Mouse (Mus musculus) adrenal gland, adult 18-20 months (tissue): ENCODE results near the gene Samd4. TPM values are rescaled to one million over a fixed set of nuclear protein-coding genes. Genes with fewer than 3 reads are reported as not detected.

Experiments
- DNase-seq, 2 experiments: peaks; one replicate each; pipeline ENCODE4 v3.0.0; 2021 to 2022; ENCODE audit warnings: low spot score in 2 of 2
- total RNA-seq, 2 experiments: library from RNA; stranded (reverse); gene quantifications; 1 replicate in 1 of 2; 2 replicates in 1 of 2; pipeline ENCODE4 v1.2.3; 2021

Samd4 gene
- total RNA-seq, 2 experiments from 2014 or later: 18.5 to 22.4 TPM

DNA sequence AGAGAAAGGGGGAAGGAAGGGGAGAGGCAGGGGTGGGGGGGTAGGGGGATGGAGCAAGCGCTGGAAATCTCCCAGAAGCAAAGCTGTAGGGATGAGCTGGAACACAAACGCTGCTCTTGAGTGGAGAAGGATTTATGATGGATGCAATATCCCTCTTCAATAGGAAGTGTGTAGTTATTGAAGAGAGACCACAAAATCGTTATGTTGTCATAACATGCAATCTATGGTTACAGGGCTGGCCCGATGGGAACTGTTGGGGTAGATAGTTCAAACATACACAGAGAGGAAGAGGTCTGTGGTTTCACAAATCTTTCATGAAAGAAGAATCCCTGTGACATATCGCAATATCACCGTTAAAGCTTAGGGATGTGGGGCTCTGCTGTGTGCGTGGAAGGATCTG, 112.0 kb downstream of the Samd4 start:
- DNase-seq: no peak

- peak in 1 of 2 experiments; percentile 21 for DNase-seq
Observed at GRCm38 (mm10) chr14:46999321-47000025, 116.8 kb downstream of the Samd4 start.

- DNase-seq: no peak
Observed at GRCm38 (mm10) chr14:47000096-47000736, 117.6 kb downstream of the Samd4 start.

DNA sequence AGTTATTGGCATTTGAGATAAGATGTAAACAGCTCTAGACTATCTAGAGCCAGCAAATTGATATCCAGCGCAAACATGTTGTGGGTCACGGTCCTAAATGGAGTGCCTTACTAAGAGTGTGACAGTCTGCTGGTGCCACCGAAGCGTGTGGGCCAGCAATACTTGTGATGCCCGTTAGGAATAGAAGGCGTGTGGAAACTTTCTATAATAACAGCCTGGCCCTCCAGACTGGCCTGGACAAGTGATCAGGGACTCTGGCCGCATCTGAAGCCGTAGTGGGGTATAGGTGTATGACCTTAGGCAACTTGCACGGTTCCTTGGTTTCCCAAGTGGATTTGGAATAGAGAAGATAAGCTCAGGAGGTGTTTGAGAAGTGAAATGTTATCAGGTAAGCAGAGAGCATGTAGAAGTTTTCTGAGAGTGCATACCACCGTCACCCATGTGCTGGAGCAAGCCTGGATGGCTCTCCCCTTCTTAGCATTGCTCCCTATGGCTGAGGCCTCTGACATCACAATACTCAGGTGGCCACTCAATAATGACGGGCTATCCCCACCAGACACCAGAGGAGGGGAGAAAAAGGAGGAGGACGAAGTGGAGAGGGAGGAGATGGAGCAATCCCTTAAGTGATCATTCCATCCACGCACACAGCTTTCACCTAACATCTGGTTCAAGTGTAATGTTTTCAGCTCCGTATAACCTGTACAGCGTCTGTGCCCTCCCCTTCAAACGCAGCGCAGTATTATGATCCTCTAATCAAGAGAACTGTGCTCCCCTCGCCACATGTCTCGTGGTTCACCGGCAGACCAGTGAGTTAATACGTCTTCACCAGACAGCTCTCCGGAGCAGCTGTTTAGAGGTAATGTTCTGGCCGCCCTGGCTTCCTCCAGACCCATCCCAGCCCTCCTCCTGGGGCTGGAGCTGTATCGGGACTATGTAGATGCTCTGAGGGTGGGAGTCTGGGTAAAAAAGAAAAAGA, 118.4 kb downstream of the Samd4 start:
- no peak for DNase-seq

DNA sequence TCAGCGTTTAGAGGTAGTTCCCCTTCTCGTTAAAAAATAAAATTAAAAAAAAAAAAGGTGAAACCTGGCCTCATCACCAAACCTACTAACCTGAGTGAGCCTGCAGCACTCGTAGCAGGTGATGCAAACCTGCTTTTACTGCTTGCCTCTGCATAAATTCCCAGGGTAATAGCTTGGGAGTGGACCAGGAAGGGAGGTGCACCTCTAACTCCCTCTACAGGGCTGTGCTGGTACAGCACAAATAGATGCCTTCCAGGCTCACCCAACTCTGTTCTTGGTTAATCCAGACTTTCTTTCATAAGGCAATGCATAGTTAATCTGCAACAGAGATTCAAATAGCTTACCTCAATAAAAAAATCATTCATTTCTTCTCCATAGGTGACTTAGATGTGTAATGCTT, 121.5 kb downstream of the Samd4 start:
- DNase-seq: peak; percentile 53 to 55

DNA sequence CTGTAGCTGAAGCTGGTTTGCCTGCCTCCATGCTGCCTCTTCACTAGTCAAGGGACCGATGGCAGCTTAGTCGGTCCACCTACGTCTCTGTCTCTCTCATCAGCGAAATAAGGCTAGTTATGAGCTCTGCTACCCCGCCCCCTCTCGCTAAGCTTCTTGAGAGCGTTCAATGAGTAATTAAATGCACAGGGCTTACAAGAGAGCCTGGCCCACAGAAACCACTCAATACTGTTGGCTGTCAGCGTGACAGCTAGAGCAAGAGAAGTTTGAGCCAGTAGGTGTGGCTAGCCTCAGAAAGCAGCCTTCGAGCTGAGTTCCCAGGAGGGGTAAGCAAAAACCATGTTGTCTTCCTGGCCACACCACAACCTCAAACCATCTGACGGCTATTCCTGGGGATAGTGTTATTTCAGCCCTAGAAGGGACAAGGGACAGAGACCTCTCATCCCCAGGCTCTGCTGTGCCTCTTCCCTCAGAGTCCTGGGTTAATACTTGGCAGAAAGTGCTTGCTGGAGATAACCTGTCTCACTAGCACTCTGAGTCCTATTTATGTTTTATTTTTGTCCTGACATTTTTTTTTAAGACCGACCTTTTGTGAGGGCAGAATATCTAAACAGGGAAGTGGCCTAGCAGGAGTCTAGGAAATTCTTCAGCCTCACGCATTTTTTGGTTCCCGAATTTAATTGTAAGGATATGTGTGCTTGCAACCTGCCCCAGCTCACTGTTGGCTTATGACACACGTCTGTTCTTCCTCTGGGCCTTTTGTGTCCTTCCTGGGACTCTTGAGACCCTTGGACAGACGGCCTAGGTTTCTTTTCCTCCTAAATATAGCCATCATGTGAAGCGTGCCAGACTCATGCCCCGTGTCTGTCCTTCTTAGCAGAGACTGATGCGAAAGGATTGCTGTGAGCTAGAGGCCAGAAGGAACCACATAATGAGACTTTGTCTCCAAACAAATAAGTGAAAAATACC, 128.8 kb downstream of the Samd4 start:
- DNase-seq: no peak

- DNase-seq: no peak
Observed at GRCm38 (mm10) chr14:47015618-47016017, 133.0 kb downstream of the Samd4 start.

GRCm38 (mm10) chr14:47017658-47018057, 135.0 kb downstream of the Samd4 start:
- DNase-seq: no peak

DNA sequence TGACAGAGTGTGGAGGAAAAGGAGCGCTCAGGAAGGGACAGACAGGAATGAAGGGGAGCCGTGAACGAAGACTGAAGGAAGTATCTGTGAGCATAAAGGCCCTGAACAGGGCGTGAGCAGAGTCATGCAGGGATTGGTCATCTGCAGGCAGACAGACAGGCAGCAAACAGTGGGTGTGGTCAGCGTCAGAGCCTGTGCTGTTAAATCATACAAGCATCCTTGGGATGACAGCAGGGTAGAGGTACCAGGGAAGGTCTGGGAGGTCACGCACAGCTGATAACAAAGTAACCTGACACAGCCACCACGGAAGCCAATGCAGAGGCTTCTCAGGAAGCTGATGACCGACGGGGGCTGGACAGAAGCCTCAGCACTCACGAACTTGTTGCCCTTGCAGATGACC, 138.2 kb downstream of the Samd4 start:
- DNase-seq: no peak

DNA sequence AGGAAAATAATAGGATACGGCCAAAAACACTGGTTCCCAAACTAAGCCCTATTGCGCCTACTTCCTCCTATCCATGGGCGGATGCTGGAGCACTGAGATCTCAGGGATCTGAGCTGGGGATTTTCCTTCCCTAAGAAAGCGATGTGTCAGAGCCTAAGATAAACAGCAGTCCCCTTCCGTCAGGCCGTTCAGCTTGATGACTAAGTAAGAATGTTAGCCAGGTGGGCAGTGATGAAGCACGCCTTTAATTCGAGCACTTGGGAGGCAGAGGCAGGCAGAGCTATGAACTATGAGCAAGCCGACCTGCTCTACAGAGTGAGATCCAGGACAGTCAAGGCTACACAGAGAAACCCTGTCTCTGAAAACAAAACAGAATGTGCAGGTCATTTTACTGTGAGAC, 140.9 kb downstream of the Samd4 start:
- no peak for DNase-seq

- no peak for DNase-seq
Observed at GRCm38 (mm10) chr14:47027431-47028118, 144.9 kb downstream of the Samd4 start.

GRCm38 (mm10) chr14:47031542-47031941, 148.9 kb downstream of the Samd4 start:
- no peak for DNase-seq

- DNase-seq: no peak
Observed at GRCm38 (mm10) chr14:47032140-47032539, 149.5 kb downstream of the Samd4 start.

- DNase-seq: no peak
Observed at GRCm38 (mm10) chr14:47033423-47033822, 150.8 kb downstream of the Samd4 start.

DNA sequence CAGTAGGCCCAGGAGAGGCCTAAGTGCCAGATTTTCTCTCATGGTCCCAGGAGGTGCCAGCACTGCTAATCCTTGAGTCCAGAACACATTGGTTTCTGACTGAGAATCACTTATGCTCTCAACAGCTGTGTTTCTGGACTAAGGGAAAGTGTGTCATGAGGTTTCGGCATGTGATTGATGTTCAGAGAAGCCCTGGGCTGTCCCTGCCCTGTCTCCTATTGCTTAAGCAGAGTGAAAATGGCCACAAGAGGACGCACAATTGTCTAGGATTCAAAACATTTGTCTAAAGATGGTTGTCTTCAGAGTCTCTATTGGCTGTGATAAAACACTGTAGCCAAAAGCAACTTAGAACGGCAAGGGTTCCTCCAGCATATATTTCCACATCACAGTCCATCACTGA, 159.0 kb downstream of the Samd4 start:
- no peak for DNase-seq

DNA sequence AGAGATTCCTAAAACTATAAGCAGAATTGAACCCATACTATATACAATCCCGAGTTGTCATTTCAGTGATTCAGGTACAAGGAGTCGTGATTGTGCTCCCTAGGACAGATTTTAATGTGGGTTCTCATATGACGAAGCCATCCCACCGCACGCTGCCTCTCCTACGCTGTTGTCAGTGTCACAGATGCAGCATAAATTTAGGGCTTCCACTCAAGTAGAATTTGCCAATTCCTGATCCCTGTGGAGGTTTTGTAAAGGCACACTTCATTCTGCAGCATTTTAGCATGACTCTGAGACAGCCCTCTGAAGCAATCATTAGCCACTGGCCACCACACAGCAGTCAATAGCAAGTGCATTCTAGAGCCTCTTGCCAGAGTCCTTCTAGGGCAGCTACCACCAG, 166.4 kb downstream of the Samd4 start:
- DNase-seq: no peak

DNA sequence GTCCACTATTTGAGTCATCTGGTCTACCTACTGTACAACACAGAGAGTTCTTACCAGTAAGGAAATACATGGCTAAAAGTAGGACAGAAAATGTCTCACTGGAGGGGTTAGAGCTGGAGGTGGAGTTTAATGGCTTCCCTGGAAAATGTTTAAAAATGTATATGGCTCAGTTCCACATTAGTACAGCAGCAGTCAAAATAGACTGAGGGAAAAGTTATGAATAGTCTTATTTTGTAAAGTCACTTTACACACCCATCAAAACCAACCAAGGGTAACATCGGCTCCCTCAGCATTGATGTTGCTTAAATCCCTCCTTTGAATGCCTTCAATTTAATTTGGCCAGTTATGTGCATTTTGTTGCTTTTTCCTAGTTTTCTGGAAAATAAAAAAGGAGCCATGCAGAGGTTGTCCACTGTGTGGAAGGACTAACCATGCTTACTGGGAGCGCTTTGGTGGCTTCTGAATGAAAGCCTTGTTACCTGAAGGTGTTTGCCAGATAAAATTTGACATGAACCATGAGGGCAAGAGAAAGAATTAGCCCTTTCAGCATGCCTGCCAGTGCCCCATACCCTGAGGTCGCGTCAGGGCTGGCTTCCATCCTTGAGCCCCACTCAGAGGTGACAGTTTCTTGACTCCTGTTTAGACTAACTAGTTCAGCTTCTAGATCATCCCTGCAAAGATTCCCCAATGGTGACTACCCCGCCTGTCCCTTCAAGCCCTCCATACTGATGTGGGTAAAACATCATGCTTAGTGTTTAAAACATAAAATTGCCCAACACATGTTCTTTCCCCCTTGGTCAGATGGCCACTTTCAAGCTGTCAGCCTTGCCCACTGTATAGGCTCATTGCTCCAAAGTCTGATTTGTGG, 169.3 kb downstream of the Samd4 start:
- DNase-seq: no peak

DNA sequence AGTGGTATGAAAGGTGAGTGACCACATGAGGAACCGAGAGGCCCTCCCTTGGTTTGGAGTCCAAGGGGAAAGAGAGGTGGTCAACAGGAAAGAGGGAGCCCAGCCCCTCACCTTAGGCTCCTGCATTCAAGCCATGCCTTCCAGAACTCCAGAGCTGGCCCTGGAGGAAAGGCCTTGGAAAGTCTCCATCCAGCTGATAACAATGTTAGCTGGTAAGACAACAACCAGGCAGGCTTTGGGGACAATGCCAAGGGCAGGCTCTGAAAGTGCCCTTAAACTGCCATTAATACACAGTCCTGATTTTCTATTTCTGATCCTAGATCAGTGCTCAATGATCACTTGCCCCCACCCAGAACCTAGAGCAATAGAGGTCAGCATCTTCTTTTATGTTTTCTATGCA, 170.4 kb downstream of the Samd4 start:
- no peak for DNase-seq

- DNase-seq: no peak
Observed at GRCm38 (mm10) chr14:47053824-47054223, 171.2 kb downstream of the Samd4 start.
